Mouse (Mus musculus) 3134 (cell line): ENCODE results near the gene Prps1l3.

ENCODE experiments used
- DNase-seq: peaks from one replicate; pipeline ENCODE4 v3.0.0-alpha.2; 2011; ENCODE audit warnings: low spot score; ENCODE audit not compliant: insufficient read length; ENCODE audit errors: extremely low read depth

Prps1l3 gene

DNA sequence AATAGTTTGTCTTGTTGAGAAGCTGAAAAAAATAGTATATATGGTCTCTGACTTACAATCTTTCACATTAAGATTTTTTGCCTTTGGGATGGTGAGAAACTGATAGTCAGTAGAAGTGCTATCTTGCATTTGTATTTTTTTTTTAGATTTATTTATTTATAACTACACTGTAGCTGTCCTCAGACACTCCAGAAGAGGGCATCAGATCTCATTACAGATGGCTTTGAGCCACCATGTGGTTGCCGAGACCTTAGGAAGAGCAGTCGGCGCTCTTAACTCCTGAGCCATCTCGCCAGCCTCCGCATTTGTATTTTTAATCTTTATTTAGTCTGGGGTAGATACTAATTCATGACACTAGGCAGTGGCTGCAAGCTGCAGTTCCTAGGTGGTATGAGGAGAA is 3.2 kb downstream of the Prps1l3 start:
- DNase-seq: no peak

DNA sequence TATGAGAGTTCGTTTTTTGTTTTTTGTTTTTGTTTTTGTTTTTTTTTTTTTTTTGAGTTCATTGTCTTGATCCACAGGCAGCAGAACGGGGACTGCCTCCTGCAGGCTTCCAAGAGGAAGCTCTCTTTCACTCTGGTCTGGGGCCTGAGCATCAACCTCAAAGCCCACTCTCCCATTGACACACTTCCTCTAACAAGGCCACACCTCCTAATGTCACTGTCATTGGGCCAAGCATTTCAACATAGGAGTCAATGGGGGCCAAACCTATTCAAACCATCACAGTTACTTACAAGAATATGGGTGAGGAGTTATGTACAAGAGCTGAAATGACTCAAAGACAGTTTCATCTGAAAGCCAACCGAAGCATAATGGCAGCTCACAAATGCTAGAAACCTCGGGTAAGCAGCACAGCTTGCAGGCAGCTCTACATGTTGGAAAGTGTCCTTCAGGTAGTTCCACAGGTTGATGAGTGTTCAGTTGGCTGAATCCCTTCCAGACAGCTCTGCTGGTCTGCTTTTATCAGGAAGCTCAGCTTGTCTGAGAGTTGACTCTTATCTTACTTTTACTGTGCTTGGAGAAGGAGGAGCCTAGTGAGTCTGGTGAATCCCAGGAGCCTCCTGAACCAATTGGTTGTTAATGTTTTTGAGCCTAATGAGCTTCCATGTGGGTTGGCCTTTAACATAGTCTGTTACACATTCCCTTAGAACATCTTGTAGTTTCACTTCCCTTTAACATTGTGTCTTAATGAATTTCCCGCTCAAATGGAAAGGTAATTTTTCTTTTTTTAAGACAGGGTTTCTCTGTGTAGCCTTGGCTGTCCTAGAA is 13.7 kb downstream of the Prps1l3 start:
- no peak for DNase-seq

DNA sequence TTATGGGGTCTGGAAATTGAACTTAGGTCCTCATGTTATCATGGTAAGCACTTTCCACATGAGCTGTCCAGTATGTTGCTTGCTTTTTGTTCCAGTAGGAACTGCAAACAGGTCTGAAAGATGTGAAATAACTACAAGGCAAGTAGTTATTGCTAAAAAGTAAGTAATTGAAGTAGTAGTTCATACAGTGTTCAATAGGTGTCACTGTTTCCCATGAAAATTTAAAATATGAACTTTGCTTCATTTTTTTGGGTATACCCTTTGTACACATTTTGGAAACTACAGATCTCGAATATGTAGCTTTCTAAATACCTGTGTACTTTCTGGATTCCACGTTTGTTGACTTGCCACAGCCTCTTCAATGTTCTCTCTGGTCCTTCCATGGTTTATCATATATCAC is 28.4 kb downstream of the Prps1l3 start:
- no peak for DNase-seq

- DNase-seq: no peak
Observed at GRCm38 (mm10) chr12:57275456-57275855, 45.2 kb downstream of the Prps1l3 start.

- no peak for DNase-seq
Observed at GRCm38 (mm10) chr12:57281155-57282114, 51.2 kb downstream of the Prps1l3 start.

- DNase-seq: no peak
Observed at GRCm38 (mm10) chr12:57285303-57286059, 55.3 kb downstream of the Prps1l3 start.
